Mouse (Mus musculus) heart, embryonic 16.5 days (tissue): Measurements from ENCODE around the gene Zpbp2. TPM values are rescaled to one million over a fixed set of nuclear protein-coding genes. Genes with fewer than 3 reads are reported as not detected.

Experiments
- ATAC-seq: fragments of 200-750 bp; cut with Nextera tagmentation; replicated peaks from 2 replicates; pipeline ENCODE4 v1.8.0; 2017; ENCODE audit warnings: moderate number of reproducible peaks; ENCODE audit not compliant: insufficient read depth, low FRiP score; ENCODE audit errors: extremely low read depth
- H3K27ac ChIP-seq: fragments of 300-500 bp; sonication (generic); 2 replicates; pipeline ENCODE4 v1.5.1; 2014; ENCODE audit warnings: mild to moderate bottlenecking, low read length, control low read depth, moderate library complexity
- H3K27me3 ChIP-seq: fragments of 300-500 bp; sonication (generic); 2 replicates; pipeline ENCODE4 v1.6.1; 2014; ENCODE audit warnings: low read length, mixed read lengths; ENCODE audit not compliant: control insufficient read depth, insufficient read depth
- H3K36me3 ChIP-seq: fragments of 300-500 bp; sonication (generic); 2 replicates; pipeline ENCODE4 v1.6.1; 2014; ENCODE audit not compliant: control insufficient read depth, insufficient read depth
- H3K4me1 ChIP-seq: fragments of 300-500 bp; sonication (generic); 2 replicates; pipeline ENCODE4 v1.6.1; 2014; ENCODE audit warnings: low read length, mixed read lengths; ENCODE audit not compliant: control insufficient read depth, insufficient read depth
- H3K4me2 ChIP-seq: fragments of 300-500 bp; sonication (generic); 2 replicates; pipeline ENCODE4 v1.6.1; 2014; ENCODE audit warnings: low read depth, mild to moderate bottlenecking, control low read depth, low read length
- H3K4me3 ChIP-seq: fragments of 300-500 bp; sonication (generic); 2 replicates; pipeline ENCODE4 v1.5.1; 2014; ENCODE audit warnings: mild to moderate bottlenecking, control low read depth, low read length
- H3K9ac ChIP-seq: fragments of 300-500 bp; sonication (generic); 2 replicates; pipeline ENCODE4 v1.6.1; 2014; ENCODE audit warnings: low read length, control low read depth
- H3K9me3 ChIP-seq: fragments of 300-500 bp; sonication (generic); replicated peaks from 2 replicates; pipeline ENCODE4 v1.6.1; 2016; ENCODE audit warnings: low read length; ENCODE audit not compliant: control insufficient read depth
- WGBS: fragments of 180-500 bp; shearing (Covaris S2); extraction: QIAGEN DNeasy Blood & Tissue Kit; methylation state at CpG from one replicate; pipeline ENCODE4 v1.1.7; 2014; 5-methylcytosine and 5-hydroxymethylcytosine counted together
- polyA plus RNA-seq: library from polyadenylated mRNA; unstranded; fragments of >200 nt; fragmentation: Nextera tagmentation; extraction: Ambion mirVana; gene quantifications from 2 replicates; pipeline ENCODE4 v1.2.1, GENCODE M21; 2015

Zpbp2 gene
- polyA plus RNA-seq, 1 experiment from 2014 or later = 0.42 TPM

DNA sequence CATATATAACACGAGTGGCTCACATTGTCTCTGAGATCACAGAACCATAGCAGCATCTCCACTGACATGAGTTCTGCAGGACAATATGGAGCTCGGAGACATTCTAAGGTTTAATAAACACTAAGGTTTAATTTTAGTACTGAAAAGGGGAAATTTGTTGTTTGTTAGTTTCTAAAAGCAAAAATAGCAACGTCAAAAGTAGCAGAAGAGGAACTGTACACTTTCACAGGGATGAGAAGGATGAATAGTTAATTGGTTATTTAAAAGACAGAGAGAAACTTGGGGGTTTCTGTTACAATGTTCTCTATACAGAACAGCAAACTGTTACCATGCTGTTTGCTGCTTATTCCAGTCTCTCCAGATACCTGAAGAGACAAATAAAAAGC is 3.6 kb upstream of the Zpbp2 start:
- Histone ChIP-seq H3K9ac (no peak overlapping the region), H3K27me3 (peaks cover 50% of the 10 kb centered on the region), H3K9me3 (no peaks in the 10 kb centered on the region), H3K27ac (no peak overlapping the region), H3K36me3 (no peaks in the 10 kb centered on the region), H3K4me3 (no peak overlapping the region), H3K4me1 (peaks cover 8% of the 10 kb centered on the region), H3K4me2 (no peak overlapping the region)
- no peak for ATAC-seq
- WGBS = 58% methylated on average over 3 of the region's 3 CpGs

- H3K9me3 ChIP-seq = 0 out of 2 replicates have a peak, but pooled peaks cover 3% of the 10 kb centered on the region
- peaks cover 38% of the 10 kb centered on the region for H3K27me3 ChIP-seq
- no peak overlapping the region for H3K4me3 ChIP-seq
- H3K4me2 ChIP-seq = no peak overlapping the region
- no peaks in the 10 kb centered on the region for H3K36me3 ChIP-seq
- H3K4me1 ChIP-seq = peaks cover 8% of the 10 kb centered on the region
- H3K27ac ChIP-seq = no peak overlapping the region
- no peak for ATAC-seq
- WGBS = 59% methylated on average over 4 of the region's 4 CpGs
- no peak overlapping the region for H3K9ac ChIP-seq
Observed at GRCm38 (mm10) chr11:98549363-98549762, 1.5 kb upstream of the Zpbp2 start.

DNA sequence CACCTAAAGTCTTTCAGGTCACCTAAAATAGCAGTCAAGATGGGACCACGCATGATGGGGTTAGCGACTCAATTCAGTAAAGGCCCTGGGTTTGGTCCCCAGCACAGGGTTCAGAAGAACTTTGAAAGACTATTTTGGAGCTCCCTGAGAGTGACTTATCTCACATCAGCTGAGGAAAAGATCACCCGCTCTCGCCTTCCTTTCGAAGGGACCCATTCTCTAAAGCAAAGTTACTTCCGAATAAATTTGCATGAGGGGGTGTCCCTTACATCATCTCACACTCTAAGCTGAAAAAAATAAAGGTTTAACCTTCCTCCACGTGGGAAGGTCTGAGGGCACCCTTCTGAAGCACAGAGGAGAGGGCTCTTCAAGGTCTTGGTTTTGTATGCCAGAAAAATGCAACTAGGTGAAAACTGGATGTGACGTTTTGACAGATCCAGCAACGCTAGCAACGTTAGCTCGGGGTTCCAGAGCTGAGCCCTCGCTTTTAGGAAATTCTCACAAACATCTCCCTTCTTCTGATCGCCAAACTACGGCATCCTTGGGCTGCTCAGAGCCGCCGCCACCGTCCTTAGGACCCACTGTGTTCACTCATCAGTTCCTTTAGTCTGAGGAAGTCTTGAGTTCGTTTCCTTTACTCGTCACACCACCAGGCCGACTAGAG is 454 bp upstream of the Zpbp2 start:
- WGBS = 18% methylated on average over 20 of the region's 20 CpGs
- H3K36me3 ChIP-seq = no peaks in the 10 kb centered on the region
- peaks cover 8% of the 10 kb centered on the region for H3K4me1 ChIP-seq
- H3K9me3 ChIP-seq = 0 out of 2 replicates have a peak, but pooled peaks cover 3% of the 10 kb centered on the region
- H3K27ac ChIP-seq = no peak overlapping the region
- no peak for ATAC-seq
- H3K9ac ChIP-seq = peak overlapping the region; percentile 88
- peak overlapping the region; percentile 91 for H3K4me3 ChIP-seq
- H3K4me2 ChIP-seq = peak overlapping the region; percentile 81
- H3K27me3 ChIP-seq = peaks cover 37% of the 10 kb centered on the region

GRCm38 (mm10) chr11:98553966-98554365 is 3.1 kb downstream of the Zpbp2 start:
- Histone ChIP-seq H3K9ac (no peak overlapping the region), H3K4me3 (no peak overlapping the region), H3K4me2 (no peak overlapping the region), H3K27ac (no peak overlapping the region), H3K27me3 (peaks cover 7% of the 10 kb centered on the region), H3K9me3 (0 out of 2 replicates have a peak, but pooled peaks cover 3% of the 10 kb centered on the region), H3K36me3 (no peaks in the 10 kb centered on the region), H3K4me1 (peaks cover 8% of the 10 kb centered on the region)
- 85% methylated on average over 4 of the region's 4 CpGs for WGBS
- ATAC-seq = no peak

DNA sequence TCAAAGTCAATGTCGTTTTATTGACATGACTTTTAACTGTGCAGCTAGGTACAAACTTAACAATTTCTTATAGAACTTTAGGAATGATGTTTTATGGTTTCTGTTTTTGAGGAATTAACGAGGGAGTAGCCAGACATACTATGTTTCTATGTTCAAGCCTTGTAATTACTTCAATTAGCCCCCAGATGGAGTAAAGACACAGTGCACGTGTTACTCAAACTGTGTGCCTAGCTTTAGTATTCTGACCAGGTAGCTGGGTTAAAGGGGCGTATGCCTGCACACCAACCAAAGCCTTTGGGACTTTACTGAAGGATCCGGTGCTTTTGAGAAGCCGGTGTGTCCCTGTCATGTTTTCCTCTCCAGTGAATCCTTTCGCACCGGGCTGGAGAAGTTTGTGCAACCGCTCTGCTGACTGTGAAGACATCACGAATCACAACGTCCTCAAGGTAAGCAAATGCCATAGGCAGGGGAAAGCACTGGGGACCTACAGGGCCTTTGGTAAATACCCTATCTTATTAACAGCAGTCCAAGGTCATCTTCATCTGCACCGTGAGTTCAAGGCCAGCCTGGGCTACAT is 4.3 kb downstream of the Zpbp2 start:
- WGBS = 64% methylated on average over 12 of the region's 12 CpGs
- no peak overlapping the region for H3K4me3 ChIP-seq

GRCm38 (mm10) chr11:98560942-98561341 is 10.0 kb downstream of the Zpbp2 start:
- ATAC-seq = no peak
- H3K9ac ChIP-seq = no peak overlapping the region

More for the DNA sequence above, 4.3 kb downstream of the Zpbp2 start:
- Histone ChIP-seq H3K4me1 (peaks cover 8% of the 10 kb centered on the region), H3K9me3 (0 out of 2 replicates have a peak, but pooled peaks cover 3% of the 10 kb centered on the region), H3K36me3 (no peaks in the 10 kb centered on the region), H3K27me3 (peaks cover under 1% of the 10 kb centered on the region), H3K9ac (no peak overlapping the region), H3K27ac (no peak overlapping the region), H3K4me2 (no peak overlapping the region)
- ATAC-seq = no peak

DNA sequence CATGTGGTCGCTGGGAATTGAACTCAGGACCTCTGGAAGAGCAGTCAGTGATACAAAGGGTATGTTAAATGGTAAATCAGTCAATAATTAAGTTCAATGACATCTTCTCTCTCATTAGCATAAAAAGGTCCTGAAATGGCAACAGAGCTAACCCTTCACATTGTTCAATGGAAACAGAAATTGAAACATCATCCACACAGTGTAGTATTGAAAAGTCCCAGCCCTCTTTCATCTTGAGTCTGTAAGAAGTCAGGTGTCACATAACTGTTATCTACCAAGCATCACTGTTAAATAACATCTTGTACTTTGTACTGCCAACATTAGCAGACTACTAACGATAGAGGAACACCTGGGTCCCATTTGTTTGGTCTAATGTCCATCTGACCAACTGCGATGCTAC is 12.1 kb downstream of the Zpbp2 start:
- peaks cover 2% of the 10 kb centered on the region; the same call in 1 of the 2 replicates for H3K4me1 ChIP-seq
- no peak for ATAC-seq
- H3K9ac ChIP-seq = no peak overlapping the region
- H3K36me3 ChIP-seq = no peaks in the 10 kb centered on the region
- no peaks in the 10 kb centered on the region for H3K27me3 ChIP-seq
- H3K27ac ChIP-seq = no peak overlapping the region
- WGBS = 70% methylated on average over 3 of the region's 3 CpGs
- H3K4me3 ChIP-seq = no peak overlapping the region
- H3K4me2 ChIP-seq = no peak overlapping the region
- H3K9me3 ChIP-seq = no peaks in the 10 kb centered on the region

More at GRCm38 (mm10) chr11:98560942-98561341, 10.0 kb downstream of the Zpbp2 start:
- WGBS = 17% methylated on average over 7 of the region's 7 CpGs
- Histone ChIP-seq H3K4me2 (no peak overlapping the region), H3K36me3 (no peaks in the 10 kb centered on the region), H3K27me3 (no peaks in the 10 kb centered on the region; the same call in 1 of the 2 replicates), H3K9me3 (no peaks in the 10 kb centered on the region), H3K4me1 (peaks cover 2% of the 10 kb centered on the region; the same call in 1 of the 2 replicates), H3K27ac (no peak overlapping the region; the same call in 1 of the 2 replicates), H3K4me3 (no peak overlapping the region)

- Histone ChIP-seq H3K27ac (no peak overlapping the region), H3K9me3 (no peaks in the 10 kb centered on the region), H3K4me2 (no peak overlapping the region), H3K4me1 (peaks cover 2% of the 10 kb centered on the region; the same call in 1 of the 2 replicates), H3K27me3 (no peaks in the 10 kb centered on the region), H3K4me3 (no peak overlapping the region), H3K9ac (no peak overlapping the region), H3K36me3 (no peaks in the 10 kb centered on the region)
- no peak for ATAC-seq
- 66% methylated on average over 13 of the region's 13 CpGs for WGBS
Observed at GRCm38 (mm10) chr11:98563921-98564414, 13.1 kb downstream of the Zpbp2 start.

- no peak overlapping the region for H3K27ac ChIP-seq
- H3K36me3 ChIP-seq = no peaks in the 10 kb centered on the region
- WGBS = 87% methylated on average over 8 of the region's 8 CpGs
- ATAC-seq = no peak
- H3K9ac ChIP-seq = no peak overlapping the region
- peaks cover 2% of the 10 kb centered on the region; the same call in 1 of the 2 replicates for H3K4me1 ChIP-seq
- H3K4me3 ChIP-seq = no peak overlapping the region
- H3K4me2 ChIP-seq = no peak overlapping the region
- no peaks in the 10 kb centered on the region for H3K9me3 ChIP-seq
- no peaks in the 10 kb centered on the region for H3K27me3 ChIP-seq
Observed at GRCm38 (mm10) chr11:98568326-98568725, 17.4 kb downstream of the Zpbp2 start.
